Mouse (Mus musculus): ENCODE data around the gene Foxp3. TPM values are rescaled to one million over a fixed set of nuclear protein-coding genes. Genes with fewer than 3 reads are reported as not detected.

Gene Foxp3
- polyA plus RNA-seq, 1 experiment from 2014 or later, result not detected

DNA sequence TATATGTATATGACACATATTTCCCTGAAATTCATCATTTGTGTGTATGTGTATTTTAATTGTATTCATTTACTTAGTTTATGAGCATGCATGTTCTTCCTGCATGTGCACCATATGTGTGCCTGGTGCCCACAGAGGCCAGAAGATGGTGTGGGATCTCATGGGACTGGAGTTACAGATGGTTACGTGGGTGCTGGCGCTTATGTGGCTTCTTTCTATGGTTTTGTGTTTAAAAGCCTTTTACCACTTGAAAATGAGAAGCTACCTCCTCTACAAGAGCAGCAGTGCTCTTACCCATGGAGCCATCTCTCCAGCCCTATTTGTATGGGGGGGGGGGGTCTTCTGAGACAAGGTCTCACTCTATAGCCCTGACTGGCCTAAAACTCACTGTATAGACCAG lies 7.7 kb downstream of the Foxp3 start:
- no peaks in the 10 kb centered on the region for H3K9me3 ChIP-seq (replicated peaks)
- no peak for ATAC-seq (replicated peaks; ENCODE audit: low FRiP score)
- H3K4me1 ChIP-seq, result no peaks in the 10 kb centered on the region
- H3K4me3 ChIP-seq (replicated peaks), result no peak overlapping the region
- H3K9ac ChIP-seq, result no peak overlapping the region
- H3K27ac ChIP-seq, result no peak overlapping the region
- no peaks in the 10 kb centered on the region for H3K27me3 ChIP-seq
- no peak overlapping the region for H3K4me2 ChIP-seq
- WGBS, result 97% methylated on average over 2 of the region's 2 CpGs
- no peaks in the 10 kb centered on the region for H3K36me3 ChIP-seq

DNA sequence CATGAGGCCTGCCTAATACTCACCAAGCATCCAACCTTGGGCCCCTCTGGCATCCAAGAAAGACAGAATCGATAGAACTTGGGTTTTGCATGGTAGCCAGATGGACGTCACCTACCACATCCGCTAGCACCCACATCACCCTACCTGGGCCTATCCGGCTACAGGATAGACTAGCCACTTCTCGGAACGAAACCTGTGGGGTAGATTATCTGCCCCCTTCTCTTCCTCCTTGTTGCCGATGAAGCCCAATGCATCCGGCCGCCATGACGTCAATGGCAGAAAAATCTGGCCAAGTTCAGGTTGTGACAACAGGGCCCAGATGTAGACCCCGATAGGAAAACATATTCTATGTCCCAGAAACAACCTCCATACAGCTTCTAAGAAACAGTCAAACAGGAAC lies 10.4 kb downstream of the Foxp3 start:
- H3K4me3 ChIP-seq (replicated peaks), result no peak overlapping the region
- no peaks in the 10 kb centered on the region for H3K9me3 ChIP-seq (replicated peaks)
- H3K4me2 ChIP-seq, result no peak overlapping the region
- no peak overlapping the region for H3K27ac ChIP-seq
- no peaks in the 10 kb centered on the region for H3K27me3 ChIP-seq
- WGBS, result 93% methylated on average over 11 of the region's 11 CpGs
- H3K9ac ChIP-seq, result no peak overlapping the region
- H3K36me3 ChIP-seq, result no peaks in the 10 kb centered on the region
- H3K4me1 ChIP-seq, result no peaks in the 10 kb centered on the region
- ATAC-seq (replicated peaks; ENCODE audit: low FRiP score), result no peak

DNA sequence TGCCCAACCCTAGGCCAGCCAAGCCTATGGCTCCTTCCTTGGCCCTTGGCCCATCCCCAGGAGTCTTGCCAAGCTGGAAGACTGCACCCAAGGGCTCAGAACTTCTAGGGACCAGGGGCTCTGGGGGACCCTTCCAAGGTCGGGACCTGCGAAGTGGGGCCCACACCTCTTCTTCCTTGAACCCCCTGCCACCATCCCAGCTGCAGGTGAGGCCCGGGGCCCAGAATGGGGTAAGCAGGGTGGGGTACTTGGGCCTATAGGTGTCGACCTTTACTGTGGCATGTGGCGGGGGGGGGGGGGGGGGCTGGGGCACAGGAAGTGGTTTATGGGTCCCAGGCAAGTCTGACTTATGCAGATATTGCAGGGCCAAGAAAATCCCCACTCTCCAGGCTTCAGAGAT lies 12.9 kb downstream of the Foxp3 start:
- Histone ChIP-seq H3K9me3 (replicated peaks) (no peaks in the 10 kb centered on the region), H3K4me2 (no peak overlapping the region), H3K9ac (no peak overlapping the region), H3K36me3 (no peaks in the 10 kb centered on the region), H3K27ac (no peak overlapping the region), H3K27me3 (no peaks in the 10 kb centered on the region), H3K4me3 (replicated peaks) (no peak overlapping the region), H3K4me1 (no peaks in the 10 kb centered on the region)
- 75% methylated on average over 5 of the region's 5 CpGs for WGBS
- ATAC-seq (replicated peaks; ENCODE audit: low FRiP score), result no peak

DNA sequence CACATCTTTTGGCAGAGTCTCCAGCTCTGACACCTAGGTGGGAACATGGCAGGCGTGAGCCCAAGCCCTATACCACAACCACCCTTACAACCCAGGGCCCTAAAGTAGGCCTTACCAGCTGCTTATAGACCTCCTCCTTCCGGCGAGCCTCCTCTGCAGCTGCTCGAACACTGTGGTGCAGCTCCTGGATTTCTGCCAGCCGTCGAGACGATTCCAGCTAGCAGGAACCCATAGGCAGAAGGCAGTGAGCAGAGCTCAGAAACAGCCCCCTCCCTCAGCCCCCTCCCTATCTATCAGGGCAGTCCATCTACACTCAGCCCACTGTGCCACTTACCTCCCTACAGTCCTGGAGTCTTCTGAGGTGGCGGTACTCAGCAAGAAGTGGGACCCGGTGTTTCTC lies 21.9 kb downstream of the Foxp3 start:
- Histone ChIP-seq H3K36me3 (peaks cover 50% of the 10 kb centered on the region), H3K9me3 (replicated peaks) (no peaks in the 10 kb centered on the region), H3K4me1 (no peaks in the 10 kb centered on the region), H3K27ac (no peak overlapping the region), H3K4me2 (no peak overlapping the region), H3K27me3 (no peaks in the 10 kb centered on the region), H3K9ac (no peak overlapping the region), H3K4me3 (replicated peaks) (no peak overlapping the region)
- 89% methylated on average over 9 of the region's 9 CpGs for WGBS
- no peak for ATAC-seq (replicated peaks; ENCODE audit: low FRiP score)

DNA sequence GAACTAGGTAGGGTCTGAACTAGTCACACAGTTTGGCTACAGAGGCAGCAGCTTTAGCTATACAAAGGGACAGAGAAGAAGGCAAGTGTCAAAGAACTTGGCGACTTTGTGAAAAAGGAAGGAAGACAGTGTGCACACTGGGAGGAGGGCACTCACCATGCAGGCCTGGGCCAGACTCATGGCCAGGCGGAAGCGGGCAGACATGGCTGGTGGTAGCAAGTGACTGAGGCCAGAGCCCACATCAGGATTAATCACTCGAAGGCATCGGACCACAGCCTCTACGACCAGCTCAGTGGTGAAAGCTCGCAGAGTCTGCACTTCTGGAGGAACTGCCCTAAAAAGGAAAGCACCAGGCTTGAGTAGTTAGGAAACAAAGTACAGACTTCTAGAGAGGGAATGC lies 30.6 kb downstream of the Foxp3 start:
- peak overlapping the region; percentile 58 for H3K4me2 ChIP-seq
- H3K4me1 ChIP-seq, result 0 out of 2 replicates have a peak, but pooled peaks cover 6% of the 10 kb centered on the region
- ATAC-seq (replicated peaks; ENCODE audit: low FRiP score), result no peak
- 91% methylated on average over 7 of the region's 7 CpGs for WGBS
- H3K4me3 ChIP-seq (replicated peaks), result peak overlapping the region; percentile 52; the same call in 1 of the 2 replicates
- no peak overlapping the region for H3K9ac ChIP-seq
- no peaks in the 10 kb centered on the region; the same call in 1 of the 2 replicates for H3K27me3 ChIP-seq
- no peaks in the 10 kb centered on the region for H3K9me3 ChIP-seq (replicated peaks)
- H3K36me3 ChIP-seq, result peaks cover 18% of the 10 kb centered on the region; the same call in 1 of the 2 replicates
- no peak overlapping the region for H3K27ac ChIP-seq

DNA sequence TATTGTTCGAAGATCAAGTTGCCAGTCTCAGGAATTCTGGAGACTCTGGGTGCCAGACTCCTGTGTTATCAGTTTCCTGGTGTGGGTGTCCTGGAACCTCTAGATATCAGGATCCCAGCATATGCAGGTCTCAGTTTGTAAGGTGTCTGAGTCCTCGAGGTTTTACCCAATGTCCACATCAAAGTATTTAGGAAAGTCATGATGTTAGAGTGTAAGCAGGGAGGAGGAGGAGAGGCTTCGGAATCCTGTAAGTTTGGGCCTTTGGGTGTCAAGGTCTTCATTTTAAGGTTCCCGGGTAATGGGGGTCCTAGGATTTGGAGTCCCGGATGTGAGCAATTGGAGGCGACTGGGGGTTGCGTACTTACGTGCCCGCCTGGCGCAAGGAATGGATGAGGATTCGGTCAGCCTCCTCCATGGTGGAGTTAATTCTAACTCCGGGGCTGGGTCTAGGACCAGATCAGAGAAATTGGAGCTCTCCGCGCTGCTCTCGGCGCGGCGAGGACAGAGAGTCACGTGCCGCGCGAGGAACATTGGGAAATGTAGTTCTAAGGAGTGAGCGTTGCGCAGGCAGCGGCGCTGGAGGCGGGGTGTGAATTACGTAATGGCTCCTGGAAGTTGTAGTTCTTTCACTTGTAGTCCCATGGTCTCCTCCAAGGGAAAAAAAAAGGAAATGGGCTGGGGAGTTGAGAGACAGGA lies 31.6 kb downstream of the Foxp3 start, which contains the start of gene Ccdc22:
Ccdc22 (minus strand) TSS at position 639 of the 696 bp plus-strand sequence.
- peak within 1 kb of the TSS; percentile 42 for H3K9ac ChIP-seq
- WGBS, result 20% methylated on average over 28 of the region's 28 CpGs
- H3K27ac ChIP-seq, result peak within 1 kb of the TSS; percentile 51; the same call in 1 of the 2 replicates
- H3K9me3 ChIP-seq (replicated peaks), result no peaks in the 10 kb centered on the region
- ATAC-seq (replicated peaks; ENCODE audit: low FRiP score), result peak; percentile 95
- H3K4me2 ChIP-seq, result peak within 1 kb of the TSS; percentile 58
- H3K36me3 ChIP-seq, result 0 out of 2 replicates have a peak, but pooled peaks cover 9% of the 10 kb centered on the region
- H3K4me1 ChIP-seq, result 0 out of 2 replicates have a peak, but pooled peaks cover 6% of the 10 kb centered on the region
- no peaks in the 10 kb centered on the region; the same call in 1 of the 2 replicates for H3K27me3 ChIP-seq
- peak within 1 kb of the TSS; percentile 52 for H3K4me3 ChIP-seq (replicated peaks)

GRCm38 (mm10) chrX:7605575-7605941 lies 32.1 kb downstream of the Foxp3 start:
- Histone ChIP-seq H3K4me2 (peak overlapping the region; percentile 58; the same call in 1 of the 2 replicates), H3K4me1 (0 out of 2 replicates have a peak, but pooled peaks cover 6% of the 10 kb centered on the region), H3K27ac (no peak overlapping the region), H3K27me3 (no peaks in the 10 kb centered on the region; the same call in 1 of the 2 replicates), H3K9ac (no peak overlapping the region), H3K9me3 (replicated peaks) (no peaks in the 10 kb centered on the region), H3K4me3 (replicated peaks) (peak overlapping the region; percentile 52), H3K36me3 (0 out of 2 replicates have a peak, but pooled peaks cover 9% of the 10 kb centered on the region)
- ATAC-seq (replicated peaks; ENCODE audit: low FRiP score), result peak; percentile 28; the same call in 1 of the 2 replicates
- WGBS, result 46% methylated on average over 8 of the region's 8 CpGs

- Histone ChIP-seq H3K27me3 (no peaks in the 10 kb centered on the region; the same call in 1 of the 2 replicates), H3K9ac (no peak within 1 kb of the TSS), H3K4me3 (replicated peaks) (no peak within 1 kb of the TSS), H3K9me3 (replicated peaks) (no peaks in the 10 kb centered on the region), H3K27ac (no peak within 1 kb of the TSS), H3K4me2 (no peak within 1 kb of the TSS), H3K4me1 (0 out of 2 replicates have a peak, but pooled peaks cover 6% of the 10 kb centered on the region), H3K36me3 (0 out of 2 replicates have a peak, but pooled peaks cover 9% of the 10 kb centered on the region)
- WGBS, result 70% methylated on average over 6 of the region's 6 CpGs
- ATAC-seq (replicated peaks; ENCODE audit: low FRiP score), result no peak
These were observed 33.3 kb downstream of the Foxp3 start, which contains the start of gene Cacna1f for GRCm38 (mm10) chrX:7606783-7607182. TSS of gene Cacna1f (plus strand) at chrX:7607083.

GRCm38 (mm10) chrX:7610035-7610434 lies 36.6 kb downstream of the Foxp3 start:
- no peaks in the 10 kb centered on the region for H3K36me3 ChIP-seq
- no peaks in the 10 kb centered on the region; the same call in 1 of the 2 replicates for H3K27me3 ChIP-seq
- H3K4me2 ChIP-seq, result peak overlapping the region; percentile 84
- no peak overlapping the region for H3K9ac ChIP-seq
- no peak overlapping the region for H3K27ac ChIP-seq
- no peak for ATAC-seq (replicated peaks; ENCODE audit: low FRiP score)
- 15% methylated on average over 21 of the region's 21 CpGs for WGBS
- H3K4me3 ChIP-seq (replicated peaks), result peak overlapping the region; percentile 44
- H3K9me3 ChIP-seq (replicated peaks), result no peaks in the 10 kb centered on the region
- no peaks in the 10 kb centered on the region for H3K4me1 ChIP-seq

GRCm38 (mm10) chrX:7610536-7611258 lies 37.3 kb downstream of the Foxp3 start:
- WGBS, result 21% methylated on average over 26 of the region's 26 CpGs
- peak overlapping the region; percentile 84 for H3K4me2 ChIP-seq

GRCm38 (mm10) chrX:7617889-7618551 lies 44.6 kb downstream of the Foxp3 start:
- Histone ChIP-seq H3K27ac (no peak overlapping the region), H3K4me1 (no peaks in the 10 kb centered on the region), H3K27me3 (no peaks in the 10 kb centered on the region), H3K9me3 (replicated peaks) (no peaks in the 10 kb centered on the region), H3K4me3 (replicated peaks) (no peak overlapping the region), H3K36me3 (no peaks in the 10 kb centered on the region), H3K4me2 (no peak overlapping the region), H3K9ac (no peak overlapping the region)
- ATAC-seq (replicated peaks; ENCODE audit: low FRiP score), result no peak
- 78% methylated on average over 12 of the region's 12 CpGs for WGBS

More at GRCm38 (mm10) chrX:7610536-7611258, 37.3 kb downstream of the Foxp3 start:
- H3K36me3 ChIP-seq, result no peaks in the 10 kb centered on the region
- no peak overlapping the region for H3K9ac ChIP-seq
- no peak overlapping the region for H3K27ac ChIP-seq
- no peaks in the 10 kb centered on the region for H3K9me3 ChIP-seq (replicated peaks)
- ATAC-seq (replicated peaks; ENCODE audit: low FRiP score), result no peak
- no peaks in the 10 kb centered on the region; the same call in 1 of the 2 replicates for H3K27me3 ChIP-seq
- H3K4me1 ChIP-seq, result no peaks in the 10 kb centered on the region
- peak overlapping the region; percentile 44 for H3K4me3 ChIP-seq (replicated peaks)

Measured in kidney, embryonic 15.5 days (tissue).